In the genomic region with DNA sequence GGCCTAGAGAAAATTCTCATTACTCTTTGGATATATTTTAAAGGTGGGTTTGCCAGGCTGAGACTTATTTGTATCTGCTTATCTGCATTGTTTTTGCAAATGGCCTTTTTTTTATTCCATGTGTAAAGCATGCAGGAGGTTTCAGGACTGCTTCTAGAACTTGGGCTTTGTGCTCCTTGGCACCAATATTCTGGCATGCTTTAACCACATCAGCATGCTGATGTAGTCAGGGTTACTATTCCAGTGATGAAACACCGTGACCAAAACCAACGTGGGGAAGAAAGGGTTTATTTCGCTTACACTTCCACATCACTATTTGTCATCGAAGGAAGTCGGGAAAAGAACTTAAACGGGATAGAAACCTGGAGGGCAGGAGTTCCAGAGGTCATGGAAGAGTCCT, we compare ENCODE assay signal across 35 mouse cellular contexts.
"Had no signal": no experiment of that assay in that cellular context is flagged by ENCODE, and none has a peak within 500 bp of the region (broad histone marks: within the 10 kb centered on the region; RNA-seq: fewer than 3 reads in every experiment).

No protein-coding gene starts in this region.

- DNase-seq: heart, postnatal 10 days; heart, postnatal 14 days; heart, postnatal 36 days; heart, postnatal 4 days; kidney, adult 11 months; kidney, adult 18-20 months; kidney, adult 2 months; kidney, adult 8-10 months; kidney, adult 9 months; kidney, postnatal 10 days; kidney, postnatal 14 days; kidney, postnatal 25 days; kidney, postnatal 36 days; kidney, postnatal 4 days; layer of hippocampus, adult 9-11 months; layer of hippocampus, postnatal 36 days had no signal

- H3K9me3 ChIP-seq: heart, embryonic 12.5 days; heart, embryonic 13.5 days; heart, embryonic 15.5 days; hindbrain, embryonic 10.5 days; hindbrain, embryonic 12.5 days; hindbrain, embryonic 13.5 days; hindbrain, embryonic 15.5 days; intestine, embryonic 15.5 days; kidney, embryonic 15.5 days had no signal

- H3K27me3 ChIP-seq: hindbrain, embryonic 12.5 days; hindbrain, embryonic 13.5 days; hindbrain, embryonic 15.5 days; intestine, embryonic 15.5 days had no signal

- H3K27ac ChIP-seq: heart, embryonic 13.5 days; heart, embryonic 15.5 days; hindbrain, embryonic 10.5 days; hindbrain, embryonic 12.5 days; hindbrain, embryonic 13.5 days; hindbrain, embryonic 14.5 days; hindbrain, embryonic 15.5 days; hindbrain, postnatal 0 days; intestine, embryonic 15.5 days; kidney, embryonic 15.5 days; kidney, postnatal 0 days; layer of hippocampus, adult 2 months; left cerebral cortex, adult 2 months had no signal

- H3K36me3 ChIP-seq: heart, embryonic 12.5 days; heart, embryonic 13.5 days; heart, embryonic 15.5 days; hindbrain, embryonic 10.5 days; hindbrain, embryonic 12.5 days; hindbrain, embryonic 13.5 days; hindbrain, embryonic 15.5 days; intestine, embryonic 15.5 days; kidney, embryonic 15.5 days had no signal

- ATAC-seq: hindbrain, embryonic 16.5 days; hindbrain, postnatal 0 days; inflammation-experienced regulatory T-cells, adult 6 months; intestine, embryonic 15.5 days; intestine, embryonic 16.5 days; intestine, postnatal 0 days had no signal

- H3K4me3 ChIP-seq: heart, embryonic 12.5 days; heart, embryonic 13.5 days; heart, embryonic 15.5 days; hindbrain, embryonic 10.5 days; hindbrain, embryonic 12.5 days; hindbrain, embryonic 13.5 days; hindbrain, embryonic 15.5 days; intestine, embryonic 15.5 days; kidney, embryonic 15.5 days; layer of hippocampus, adult 2 months; left cerebral cortex, adult 2 months had no signal

- H3K4me2 ChIP-seq: heart, embryonic 11.5 days; heart, embryonic 12.5 days; heart, embryonic 13.5 days; heart, embryonic 15.5 days; hindbrain, embryonic 12.5 days; hindbrain, embryonic 13.5 days; hindbrain, embryonic 14.5 days; hindbrain, embryonic 15.5 days; intestine, embryonic 15.5 days; kidney, embryonic 15.5 days had no signal

- H3K9ac ChIP-seq: heart, embryonic 12.5 days; heart, embryonic 13.5 days; heart, embryonic 15.5 days; hindbrain, embryonic 12.5 days; hindbrain, embryonic 13.5 days; hindbrain, embryonic 14.5 days; hindbrain, embryonic 15.5 days; intestine, embryonic 15.5 days; kidney, embryonic 15.5 days had no signal
